Mouse (Mus musculus): ENCODE data around the gene Dip2b.

GRCm38 (mm10) chr15:100251153-100251780 is 212.8 kb downstream of the Dip2b start:
- TF ChIP-seq CTCF (IDR thresholded peaks at IDR 0.05; ENCODE audit: control insufficient read depth, insufficient read depth, insufficient read length) (no peak), USF1 (IDR thresholded peaks at IDR 0.05; ENCODE audit: low read depth) (no peak)
